Mouse (Mus musculus) forebrain, embryonic 16.5 days (tissue): ENCODE measurements around the gene Sowaha. TPM values are rescaled to one million over a fixed set of nuclear protein-coding genes. Genes with fewer than 3 reads are reported as not detected.
A peak's percentile ranks its signal among the peaks of the same experiment; 100 is the strongest.

Source experiments
- ATAC-seq: fragments of 200-750 bp; cut with Nextera tagmentation; 2 replicates; pipeline ENCODE4 v1.8.0; 2017; ENCODE audit warnings: mild to moderate bottlenecking, moderate library complexity
- H3K27ac ChIP-seq: fragments of 300-500 bp; sonication (generic); 2 replicates; pipeline ENCODE4 v1.5.1; 2014; ENCODE audit warnings: low read length, control low read depth
- H3K27me3 ChIP-seq: fragments of 300-500 bp; sonication (generic); replicated peaks from 2 replicates; pipeline ENCODE4 v1.6.1; 2014; ENCODE audit warnings: low read length; ENCODE audit not compliant: control insufficient read depth, insufficient read depth
- H3K36me3 ChIP-seq: fragments of 300-500 bp; sonication (generic); 2 replicates; pipeline ENCODE4 v1.6.1; 2014; ENCODE audit not compliant: control insufficient read depth, insufficient read depth
- H3K4me1 ChIP-seq: fragments of 300-500 bp; sonication (generic); replicated peaks from 2 replicates; pipeline ENCODE4 v1.6.1; 2014; ENCODE audit warnings: low read length; ENCODE audit not compliant: control insufficient read depth, insufficient read depth
- H3K4me2 ChIP-seq: fragments of 300-500 bp; sonication (generic); 2 replicates; pipeline ENCODE4 v1.6.1; 2014; ENCODE audit warnings: mild to moderate bottlenecking, low read length, control low read depth
- H3K4me3 ChIP-seq: fragments of 300-500 bp; sonication (generic); replicated peaks from 2 replicates; pipeline ENCODE4 v1.5.1; 2014; ENCODE audit warnings: mild to moderate bottlenecking, low read length, control low read depth
- H3K9ac ChIP-seq: fragments of 300-500 bp; sonication (generic); replicated peaks from 2 replicates; pipeline ENCODE4 v1.6.1; 2014; ENCODE audit warnings: low read depth, low read length, control low read depth
- H3K9me3 ChIP-seq: fragments of 300-500 bp; sonication (generic); 2 replicates; pipeline ENCODE4 v1.6.1; 2016; ENCODE audit warnings: low read length; ENCODE audit not compliant: control insufficient read depth
- WGBS: fragments of 180-500 bp; shearing (Covaris S2); extraction: QIAGEN DNeasy Blood & Tissue Kit; methylation state at CpG from one replicate; pipeline ENCODE4 v1.1.7; 2014; 5-methylcytosine and 5-hydroxymethylcytosine counted together
- polyA plus RNA-seq: library from polyadenylated mRNA; unstranded; fragments of >200 nt; fragmentation: Nextera tagmentation; extraction: Ambion mirVana; gene quantifications from 2 replicates; pipeline ENCODE4 v1.2.1, GENCODE M21; 2015

Gene Sowaha
- polyA plus RNA-seq, 1 experiment from 2014 or later: 2.2 TPM

DNA sequence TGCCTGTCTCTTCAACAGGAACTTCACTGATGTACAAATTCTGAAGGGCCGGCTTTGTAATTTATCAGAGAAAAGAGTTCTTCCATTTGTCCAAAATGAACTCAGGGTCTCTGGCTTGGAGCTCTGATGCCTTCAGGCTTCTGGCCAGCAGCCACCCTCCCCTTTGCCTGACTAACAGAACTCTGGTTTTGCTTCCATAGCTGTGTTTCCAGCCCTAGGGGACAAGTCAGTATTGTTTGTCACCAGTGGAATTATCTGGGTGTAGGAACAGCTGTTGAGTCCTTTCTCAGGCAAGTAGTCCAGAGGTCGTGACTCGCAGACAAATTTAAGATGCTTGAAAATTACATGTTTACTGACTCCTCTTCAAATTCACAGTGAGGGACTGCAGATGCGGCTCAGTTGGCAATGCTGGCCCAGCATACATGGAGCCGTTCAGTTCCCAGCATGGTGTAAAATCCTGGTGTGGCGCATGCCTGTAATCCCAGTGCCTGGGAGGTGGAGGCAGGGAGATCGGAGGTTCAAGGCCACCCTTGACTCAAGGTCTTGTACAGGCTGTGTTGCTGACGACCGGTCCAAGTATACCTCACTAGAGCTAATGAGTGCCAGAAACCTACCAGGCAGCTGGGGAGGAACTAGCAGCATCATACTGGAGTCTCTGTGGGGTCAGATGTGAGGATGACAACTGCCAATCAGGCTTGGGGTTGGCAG is 27.2 kb upstream of the Sowaha start:
- Histone ChIP-seq H3K9ac (no peak overlapping the region), H3K36me3 (no peaks in the 10 kb centered on the region), H3K4me3 (no peak overlapping the region), H3K9me3 (no peaks in the 10 kb centered on the region), H3K4me1 (peaks cover 8% of the 10 kb centered on the region; the same call in 1 of the 2 replicates), H3K27me3 (no peaks in the 10 kb centered on the region), H3K4me2 (no peak overlapping the region), H3K27ac (no peak overlapping the region)
- WGBS: 84% methylated on average over 9 of the region's 9 CpGs
- ATAC-seq: no peak

DNA sequence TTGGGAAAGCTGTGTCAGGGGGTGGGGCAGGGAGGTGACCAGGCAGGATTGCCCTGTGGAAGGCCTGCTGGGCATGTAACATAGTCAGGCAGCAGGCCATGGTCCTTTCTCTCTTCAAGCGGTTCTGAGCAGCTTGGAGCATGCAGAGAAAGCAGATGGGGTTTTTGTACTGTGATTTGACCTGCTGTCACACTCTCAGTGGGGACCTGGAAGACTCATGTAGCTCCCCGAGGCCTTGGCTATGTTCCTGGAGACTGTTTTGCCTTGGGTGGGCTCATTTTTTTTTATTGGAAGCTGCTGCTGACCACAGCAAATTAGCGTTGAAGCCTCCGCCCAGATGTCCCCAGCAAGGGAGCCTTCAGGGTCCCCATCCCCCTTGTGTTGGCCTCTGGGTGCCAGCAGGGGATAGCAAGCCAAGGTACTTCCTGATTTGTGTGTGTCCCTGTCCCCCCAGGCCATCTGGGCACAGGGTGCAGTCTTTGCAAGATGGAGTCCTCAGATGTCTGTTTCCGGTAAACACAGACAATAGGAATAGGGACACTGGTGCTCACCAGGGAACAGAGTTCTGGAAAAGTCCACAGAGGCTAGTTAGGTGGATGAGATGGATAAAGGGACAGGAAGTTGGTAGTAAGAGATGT is 25.1 kb upstream of the Sowaha start:
- Histone ChIP-seq H3K36me3 (no peaks in the 10 kb centered on the region), H3K4me3 (no peak overlapping the region), H3K27me3 (no peaks in the 10 kb centered on the region), H3K4me2 (no peak overlapping the region), H3K27ac (no peak overlapping the region), H3K9ac (no peak overlapping the region), H3K4me1 (peaks cover 12% of the 10 kb centered on the region; the same call in 1 of the 2 replicates), H3K9me3 (no peaks in the 10 kb centered on the region)
- WGBS: 49% methylated on average over 5 of the region's 5 CpGs
- ATAC-seq: peak; percentile 61

GRCm38 (mm10) chr11:53504376-53504775 is 24.3 kb upstream of the Sowaha start:
- 89% methylated on average over 8 of the region's 8 CpGs for WGBS
- Histone ChIP-seq H3K36me3 (no peaks in the 10 kb centered on the region), H3K27ac (no peak overlapping the region), H3K9me3 (no peaks in the 10 kb centered on the region), H3K4me3 (no peak overlapping the region), H3K9ac (no peak overlapping the region), H3K4me2 (no peak overlapping the region), H3K27me3 (no peaks in the 10 kb centered on the region), H3K4me1 (peaks cover 9% of the 10 kb centered on the region; the same call in 1 of the 2 replicates)
- no peak for ATAC-seq

DNA sequence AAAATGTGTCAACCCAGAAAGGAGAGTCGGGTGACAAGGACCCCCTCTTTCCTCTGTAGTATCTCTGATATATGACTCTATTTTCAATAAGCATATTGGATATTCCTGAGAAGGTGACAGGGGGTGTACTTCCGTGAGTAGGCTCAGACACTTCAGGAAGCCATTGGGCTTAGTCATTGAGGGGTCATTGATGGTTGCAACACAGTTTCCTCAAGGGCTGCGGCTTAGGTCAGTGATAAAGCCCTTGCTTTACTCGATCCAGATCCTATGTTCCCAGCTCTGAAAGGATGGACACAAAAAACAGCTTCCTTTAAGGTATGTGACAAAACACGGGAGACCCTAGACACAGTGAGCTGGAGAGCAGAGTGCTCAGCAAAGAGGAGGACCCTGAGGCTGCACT is 23.7 kb upstream of the Sowaha start:
- Histone ChIP-seq H3K9me3 (no peaks in the 10 kb centered on the region), H3K36me3 (no peaks in the 10 kb centered on the region)
- WGBS: 89% methylated on average over 5 of the region's 5 CpGs

GRCm38 (mm10) chr11:53502039-53502765 is 22.1 kb upstream of the Sowaha start:
- no peak for ATAC-seq
- Histone ChIP-seq H3K4me3 (no peak overlapping the region), H3K36me3 (no peaks in the 10 kb centered on the region), H3K4me2 (no peak overlapping the region), H3K9me3 (no peaks in the 10 kb centered on the region), H3K27me3 (no peaks in the 10 kb centered on the region), H3K27ac (no peak overlapping the region), H3K9ac (no peak overlapping the region), H3K4me1 (peaks cover 9% of the 10 kb centered on the region; the same call in 1 of the 2 replicates)
- WGBS: 78% methylated on average over 8 of the region's 8 CpGs

More for the DNA sequence above, 23.7 kb upstream of the Sowaha start:
- no peak overlapping the region for H3K27ac ChIP-seq
- H3K4me2 ChIP-seq: no peak overlapping the region
- peaks cover 9% of the 10 kb centered on the region; the same call in 1 of the 2 replicates for H3K4me1 ChIP-seq
- H3K27me3 ChIP-seq: no peaks in the 10 kb centered on the region
- H3K9ac ChIP-seq: no peak overlapping the region
- no peak overlapping the region for H3K4me3 ChIP-seq
- no peak for ATAC-seq

- Histone ChIP-seq H3K36me3 (no peaks in the 10 kb centered on the region), H3K27me3 (no peaks in the 10 kb centered on the region), H3K4me1 (peaks cover 17% of the 10 kb centered on the region; the same call in 1 of the 2 replicates), H3K9ac (no peak overlapping the region), H3K4me2 (no peak overlapping the region), H3K4me3 (no peak overlapping the region), H3K9me3 (no peaks in the 10 kb centered on the region), H3K27ac (no peak overlapping the region)
- ATAC-seq: no peak
- WGBS: 6% methylated on average over 11 of the region's 11 CpGs
Observed at GRCm38 (mm10) chr11:53500569-53500968, 20.5 kb upstream of the Sowaha start.

- no peak overlapping the region for H3K4me3 ChIP-seq
- WGBS: 56% methylated on average over 6 of the region's 6 CpGs
- ATAC-seq: peak; percentile 36; the same call in 1 of the 2 replicates
- no peak overlapping the region for H3K9ac ChIP-seq
- H3K27me3 ChIP-seq: no peaks in the 10 kb centered on the region
- H3K4me2 ChIP-seq: no peak overlapping the region
- H3K4me1 ChIP-seq: peaks cover 14% of the 10 kb centered on the region; the same call in 1 of the 2 replicates
- no peaks in the 10 kb centered on the region for H3K9me3 ChIP-seq
- no peaks in the 10 kb centered on the region for H3K36me3 ChIP-seq
- H3K27ac ChIP-seq: no peak overlapping the region
Observed at GRCm38 (mm10) chr11:53496946-53497345, 16.9 kb upstream of the Sowaha start.

- WGBS: 4% methylated on average over 6 of the region's 6 CpGs
- Histone ChIP-seq H3K4me3 (no peak overlapping the region), H3K9me3 (no peaks in the 10 kb centered on the region), H3K4me1 (peaks cover 12% of the 10 kb centered on the region; the same call in 1 of the 2 replicates), H3K27ac (peak overlapping the region; percentile 13; the same call in 1 of the 2 replicates), H3K9ac (no peak overlapping the region), H3K4me2 (no peak overlapping the region), H3K27me3 (no peaks in the 10 kb centered on the region), H3K36me3 (no peaks in the 10 kb centered on the region)
- no peak for ATAC-seq
Observed at GRCm38 (mm10) chr11:53495417-53495816, 15.3 kb upstream of the Sowaha start.
